Mouse (Mus musculus) forebrain, postnatal 0 days (tissue): ENCODE measurements at regions not wholly inside any gene's neighbourhood (a gene's known extent, or its start where the extent isn't known, plus 50 kb on each side); places are given as distances from the start of the nearest gene placed in this dataset.

Experiments used
- ATAC-seq: fragments of 200-750 bp; cut with Nextera tagmentation; 2 replicates; pipeline ENCODE4 v1.8.0; 2017; ENCODE audit warnings: mild to moderate bottlenecking, moderate library complexity
- DNase-seq: peaks from one replicate; pipeline ENCODE4 v3.0.0-alpha.2; 2015
- H3K27ac ChIP-seq: fragments of 300-500 bp; sonication (generic); 2 replicates; pipeline ENCODE4 v1.5.1; 2014; ENCODE audit warnings: low read depth, mild to moderate bottlenecking, antibody characterized with exemption, low read length, moderate library complexity, mixed read lengths
- H3K27me3 ChIP-seq: fragments of 300-500 bp; sonication (generic); 2 replicates; pipeline ENCODE4 v1.6.1; 2014; ENCODE audit warnings: mild to moderate bottlenecking, low read length, mixed read lengths; ENCODE audit not compliant: insufficient read depth
- H3K36me3 ChIP-seq: fragments of 300-500 bp; sonication (generic); 2 replicates; pipeline ENCODE4 v1.6.1; 2014; ENCODE audit warnings: mild to moderate bottlenecking, moderate library complexity; ENCODE audit not compliant: insufficient read depth
- H3K4me1 ChIP-seq: fragments of 300-500 bp; sonication (generic); 2 replicates; pipeline ENCODE4 v1.6.1; 2014; ENCODE audit warnings: antibody characterized with exemption; ENCODE audit not compliant: insufficient read depth
- H3K4me2 ChIP-seq: fragments of 300-500 bp; sonication (generic); 2 replicates; pipeline ENCODE4 v1.6.1; 2014; ENCODE audit warnings: low read depth, mild to moderate bottlenecking, moderate library complexity
- H3K4me3 ChIP-seq: fragments of 300-500 bp; sonication (generic); 2 replicates; pipeline ENCODE4 v1.5.1; 2014; ENCODE audit warnings: low read depth, low read length, mixed read lengths
- H3K9ac ChIP-seq: fragments of 300-500 bp; sonication (generic); 2 replicates; pipeline ENCODE4 v1.6.1; 2014; ENCODE audit warnings: mild to moderate bottlenecking
- H3K9me3 ChIP-seq: fragments of 300-500 bp; sonication (generic); 2 replicates; pipeline ENCODE4 v1.6.1; 2016; ENCODE audit warnings: low read length
- CTCF ChIP-seq: sonication (generic); IDR thresholded peaks from 2 replicates; pipeline ENCODE4 v1.5.1; 2016; ENCODE audit warnings: antibody characterized with exemption, control low read depth, low read depth
- WGBS: fragments of 180-500 bp; shearing (Covaris S2); extraction: QIAGEN DNeasy Blood & Tissue Kit; methylation state at CpG from one replicate; pipeline ENCODE4 v1.1.7; 2014; 5-methylcytosine and 5-hydroxymethylcytosine counted together

DNA sequence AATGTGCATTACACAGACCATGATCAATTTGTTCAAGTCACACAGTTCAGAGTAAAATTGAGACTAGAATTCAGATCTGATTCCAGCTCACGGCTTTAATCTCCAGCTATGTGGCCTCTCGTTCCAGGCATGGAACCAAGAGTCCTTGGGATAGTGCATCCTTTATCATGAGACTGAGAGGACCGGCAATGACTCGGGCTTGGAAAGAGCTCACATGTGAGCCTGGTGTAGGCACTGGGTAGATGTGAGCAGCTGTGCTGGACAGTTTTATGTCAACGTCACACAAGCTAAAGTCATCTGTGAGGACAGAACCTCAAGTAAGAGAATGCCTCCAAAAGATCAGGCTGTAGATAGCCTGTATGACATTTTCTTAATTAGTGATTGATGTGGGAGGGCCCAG lies 228.3 kb downstream of the Plpp3 start:
- no peak overlapping the region for H3K4me2 ChIP-seq
- H3K9ac ChIP-seq, result no peak overlapping the region
- no peak for TF ChIP-seq CTCF
- no peaks in the 10 kb centered on the region for H3K27me3 ChIP-seq
- DNase-seq, result no peak
- H3K4me3 ChIP-seq, result no peak overlapping the region
- WGBS, result 93% methylated on average over 5 of the region's 5 CpGs
- no peak for ATAC-seq
- no peaks in the 10 kb centered on the region for H3K36me3 ChIP-seq
- H3K9me3 ChIP-seq, result no peaks in the 10 kb centered on the region
- no peaks in the 10 kb centered on the region for H3K4me1 ChIP-seq
- H3K27ac ChIP-seq, result no peak overlapping the region

GRCm38 (mm10) chr4:105390378-105390777 lies 233.2 kb downstream of the Plpp3 start:
- H3K27me3 ChIP-seq, result no peaks in the 10 kb centered on the region
- H3K36me3 ChIP-seq, result no peaks in the 10 kb centered on the region
- ATAC-seq (no peak), DNase-seq (no peak)
- no peak overlapping the region for H3K4me3 ChIP-seq
- WGBS, result 28% methylated on average over 5 of the region's 5 CpGs
- H3K27ac ChIP-seq, result no peak overlapping the region
- H3K4me2 ChIP-seq, result no peak overlapping the region
- no peak overlapping the region for H3K9ac ChIP-seq
- H3K9me3 ChIP-seq, result no peaks in the 10 kb centered on the region
- no peak for TF ChIP-seq CTCF
- H3K4me1 ChIP-seq, result no peaks in the 10 kb centered on the region

- H3K9me3 ChIP-seq, result no peaks in the 10 kb centered on the region
- no peak overlapping the region for H3K4me3 ChIP-seq
- ATAC-seq (no peak), DNase-seq (no peak)
- no peaks in the 10 kb centered on the region for H3K27me3 ChIP-seq
- no peak overlapping the region for H3K4me2 ChIP-seq
- no peak overlapping the region for H3K9ac ChIP-seq
- TF ChIP-seq CTCF, result no peak
- no peaks in the 10 kb centered on the region for H3K4me1 ChIP-seq
- H3K36me3 ChIP-seq, result no peaks in the 10 kb centered on the region
- H3K27ac ChIP-seq, result no peak overlapping the region
- WGBS, result 55% methylated on average over 1 of the region's 1 CpGs
Observed at GRCm38 (mm10) chr4:105394366-105394765, 237.2 kb downstream of the Plpp3 start.

- no peak for DNase-seq
- Histone ChIP-seq H3K4me1 (no peaks in the 10 kb centered on the region), H3K27ac (no peak overlapping the region), H3K27me3 (no peaks in the 10 kb centered on the region), H3K4me3 (no peak overlapping the region), H3K4me2 (no peak overlapping the region), H3K9ac (no peak overlapping the region), H3K9me3 (no peaks in the 10 kb centered on the region), H3K36me3 (no peaks in the 10 kb centered on the region)
- WGBS, result 78% methylated on average over 2 of the region's 2 CpGs
- ATAC-seq, result no peak
- no peak for TF ChIP-seq CTCF
Observed at GRCm38 (mm10) chr4:105397451-105397850, 240.3 kb downstream of the Plpp3 start.

- H3K27me3 ChIP-seq, result no peaks in the 10 kb centered on the region
- WGBS, result 79% methylated on average over 3 of the region's 3 CpGs
- H3K9ac ChIP-seq, result no peak overlapping the region
- no peaks in the 10 kb centered on the region for H3K36me3 ChIP-seq
- no peak overlapping the region for H3K27ac ChIP-seq
- no peak for ATAC-seq
- no peaks in the 10 kb centered on the region for H3K4me1 ChIP-seq
- no peak for DNase-seq
- no peak overlapping the region for H3K4me2 ChIP-seq
- H3K9me3 ChIP-seq, result no peaks in the 10 kb centered on the region
- TF ChIP-seq CTCF, result no peak
- no peak overlapping the region for H3K4me3 ChIP-seq
Observed at GRCm38 (mm10) chr4:105402021-105402420, 244.9 kb downstream of the Plpp3 start.

DNA sequence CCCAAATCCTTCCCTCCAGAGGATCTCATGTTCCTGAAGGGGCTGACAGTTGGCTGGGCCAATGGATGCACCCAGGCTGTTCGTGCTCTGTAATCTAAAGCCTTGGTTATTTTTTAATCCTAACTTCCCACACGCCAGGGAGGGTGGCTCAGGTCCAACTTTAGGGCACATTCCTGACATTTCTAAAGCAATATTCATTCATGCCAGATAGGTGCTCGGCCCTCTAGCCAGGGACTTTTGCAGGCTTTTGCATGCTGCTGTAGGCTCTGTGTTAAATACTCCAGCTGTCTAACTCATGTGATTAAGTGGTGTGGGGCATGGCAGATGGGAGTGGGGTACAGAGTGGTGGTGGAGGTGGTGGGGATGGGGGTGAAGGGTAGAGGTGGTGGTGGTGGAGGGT lies 246.0 kb downstream of the Plpp3 start:
- Histone ChIP-seq H3K27me3 (no peaks in the 10 kb centered on the region), H3K9me3 (no peaks in the 10 kb centered on the region), H3K4me1 (no peaks in the 10 kb centered on the region), H3K4me2 (no peak overlapping the region), H3K36me3 (no peaks in the 10 kb centered on the region), H3K27ac (no peak overlapping the region), H3K4me3 (no peak overlapping the region), H3K9ac (no peak overlapping the region)
- ATAC-seq (no peak), DNase-seq (no peak)
- 39% methylated on average over 3 of the region's 3 CpGs for WGBS
- no peak for TF ChIP-seq CTCF

DNA sequence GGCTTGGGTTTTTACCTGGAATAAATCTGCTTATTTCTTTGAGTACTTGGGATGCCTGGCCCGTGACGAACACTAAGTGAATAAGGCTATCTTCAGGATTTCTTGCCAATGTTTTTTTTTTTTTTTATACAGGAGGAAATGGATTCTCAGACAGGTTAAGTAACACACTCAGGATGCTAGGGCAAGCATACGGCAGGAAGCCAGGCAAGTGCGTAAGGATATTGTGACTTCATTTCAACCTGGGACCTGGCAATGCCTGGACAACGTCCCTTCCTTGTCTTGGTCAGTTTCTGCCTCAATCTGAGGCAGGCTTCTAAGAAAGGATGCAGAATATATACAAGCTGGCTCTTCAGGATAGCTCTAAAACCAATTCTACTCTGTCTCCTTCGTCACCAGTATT lies 246.5 kb downstream of the Plpp3 start:
- 93% methylated on average over 6 of the region's 6 CpGs for WGBS
- Histone ChIP-seq H3K4me1 (no peaks in the 10 kb centered on the region), H3K9me3 (no peaks in the 10 kb centered on the region), H3K36me3 (no peaks in the 10 kb centered on the region), H3K4me3 (no peak overlapping the region), H3K9ac (no peak overlapping the region), H3K27ac (no peak overlapping the region), H3K4me2 (no peak overlapping the region), H3K27me3 (no peaks in the 10 kb centered on the region)
- TF ChIP-seq CTCF, result no peak
- ATAC-seq, result no peak
- no peak for DNase-seq

DNA sequence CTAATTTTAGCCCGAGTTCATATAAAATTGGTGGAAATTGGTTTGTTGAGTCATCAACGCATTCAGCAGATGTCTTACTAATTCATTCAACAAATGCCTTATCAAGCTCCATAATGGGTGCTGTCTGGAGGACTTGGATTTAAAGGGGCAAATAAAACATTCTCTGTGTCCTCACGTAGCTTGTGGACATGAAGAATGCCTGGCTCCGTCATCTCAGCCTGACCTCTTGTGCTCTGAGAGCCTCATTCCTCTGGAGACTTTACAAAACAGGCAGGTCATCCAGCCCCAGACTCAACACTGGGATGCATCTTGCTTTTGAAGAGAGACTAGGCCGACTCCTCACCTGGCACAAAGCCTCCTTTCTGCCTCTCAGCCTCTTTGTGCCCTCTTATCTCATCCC lies 248.6 kb downstream of the Plpp3 start:
- Histone ChIP-seq H3K9ac (no peak overlapping the region), H3K4me3 (no peak overlapping the region), H3K4me2 (no peak overlapping the region), H3K27ac (no peak overlapping the region), H3K9me3 (no peaks in the 10 kb centered on the region), H3K36me3 (no peaks in the 10 kb centered on the region), H3K27me3 (no peaks in the 10 kb centered on the region), H3K4me1 (no peaks in the 10 kb centered on the region)
- ATAC-seq, result no peak
- no peak for DNase-seq
- no peak for TF ChIP-seq CTCF
- WGBS, result 89% methylated on average over 5 of the region's 5 CpGs
